Mouse (Mus musculus): ENCODE measurements around the gene Abca16. TPM values are rescaled to one million over a fixed set of nuclear protein-coding genes. Genes with fewer than 3 reads are reported as not detected.

The Abca16 gene
- polyA plus RNA-seq (2014; fragmentation: Nextera tagmentation; extraction: Ambion mirVana), result not detected in 2 replicates

GRCm38 (mm10) chr7:120409447-120409846 lies at the start of gene Abca16:
TSS of gene Abca16 (plus strand) at chr7:120409647.
- no peak within 1 kb of the TSS for H3K27ac ChIP-seq (replicated peaks; ENCODE audit: low read depth, low read length)
- H3K27me3 ChIP-seq (ENCODE audit: control insufficient read depth, insufficient read depth, low read length), result no peaks in the 10 kb centered on the region
- H3K4me2 ChIP-seq (ENCODE audit: low read length), result no peak within 1 kb of the TSS
- DNase-seq (no peak), ATAC-seq (ENCODE audit: low FRiP score, low TSS enrichment) (no peak)
- no peak within 1 kb of the TSS for H3K9ac ChIP-seq (replicated peaks; ENCODE audit: low read length)
- no peaks in the 10 kb centered on the region for H3K4me1 ChIP-seq (ENCODE audit: control insufficient read depth, insufficient read depth, low read length)
- no peak within 1 kb of the TSS for H3K4me3 ChIP-seq (replicated peaks; ENCODE audit: low read depth, low read length)
- H3K36me3 ChIP-seq (ENCODE audit: control insufficient read depth, insufficient read depth, low read length), result no peaks in the 10 kb centered on the region
- 87% methylated on average over 10 of the region's 10 CpGs for WGBS
- H3K9me3 ChIP-seq (ENCODE audit: control insufficient read depth, low read length), result no peaks in the 10 kb centered on the region

DNA sequence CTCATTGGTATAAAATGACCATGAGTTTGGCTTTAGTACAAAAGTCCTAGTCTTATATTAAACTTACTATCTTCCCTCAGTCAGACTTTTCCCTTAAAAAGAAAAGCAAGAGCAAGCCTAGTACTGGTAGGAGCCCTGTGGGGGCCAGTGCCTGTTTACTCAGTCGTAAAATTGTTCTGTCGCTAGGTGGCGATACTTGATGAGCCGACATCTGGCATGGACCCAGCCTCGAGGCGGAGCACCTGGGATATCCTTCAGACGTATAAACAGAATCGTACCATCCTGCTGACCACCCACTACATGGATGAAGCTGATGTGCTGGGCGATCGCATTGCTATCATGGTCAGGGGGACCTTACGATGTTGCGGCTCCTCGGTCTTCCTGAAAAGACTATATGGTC lies 48.3 kb upstream of the Abca16 start:
- no peaks in the 10 kb centered on the region for H3K9me3 ChIP-seq (ENCODE audit: control insufficient read depth, low read length)
- H3K4me2 ChIP-seq (ENCODE audit: low read length), result no peak overlapping the region
- ATAC-seq (ENCODE audit: low FRiP score, low TSS enrichment) (no peak), DNase-seq (peak; percentile 25)
- H3K27ac ChIP-seq (replicated peaks; ENCODE audit: low read depth, low read length), result no peak overlapping the region
- no peaks in the 10 kb centered on the region for H3K27me3 ChIP-seq (ENCODE audit: control insufficient read depth, insufficient read depth, low read length)
- no peaks in the 10 kb centered on the region for H3K4me1 ChIP-seq (ENCODE audit: control insufficient read depth, insufficient read depth, low read length)
- no peak overlapping the region for H3K4me3 ChIP-seq (replicated peaks; ENCODE audit: low read depth, low read length)
- no peaks in the 10 kb centered on the region for H3K36me3 ChIP-seq (ENCODE audit: control insufficient read depth, insufficient read depth, low read length)
- 35% methylated on average over 13 of the region's 13 CpGs for WGBS
- H3K9ac ChIP-seq (replicated peaks; ENCODE audit: low read length), result no peak overlapping the region

DNA sequence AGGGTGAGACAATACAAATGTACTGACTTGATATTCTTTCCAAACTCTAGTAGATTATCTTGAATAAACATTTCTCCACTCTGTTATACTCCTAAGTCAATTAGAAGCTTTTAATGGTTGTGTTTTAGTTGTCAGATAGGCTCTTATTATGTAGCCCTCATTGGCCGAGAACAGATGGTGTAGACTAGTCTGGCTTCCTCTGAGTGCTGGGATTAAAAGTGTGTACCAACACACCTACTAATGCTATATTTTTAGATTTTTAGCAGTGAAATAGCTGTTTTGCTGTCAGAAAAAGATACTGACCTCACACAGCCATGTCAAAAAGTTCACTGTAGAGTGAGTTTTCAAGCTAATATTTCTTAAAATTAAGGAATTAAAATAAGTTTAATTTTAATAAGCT lies 2.9 kb downstream of the Abca16 start:
- H3K9ac ChIP-seq (replicated peaks; ENCODE audit: low read length), result no peak overlapping the region
- H3K9me3 ChIP-seq (ENCODE audit: control insufficient read depth, low read length), result no peaks in the 10 kb centered on the region
- no peak overlapping the region for H3K4me2 ChIP-seq (ENCODE audit: low read length)
- WGBS, result 87% methylated on average over 1 of the region's 1 CpGs
- H3K27ac ChIP-seq (replicated peaks; ENCODE audit: low read depth, low read length), result no peak overlapping the region
- no peaks in the 10 kb centered on the region for H3K4me1 ChIP-seq (ENCODE audit: control insufficient read depth, insufficient read depth, low read length)
- ATAC-seq (ENCODE audit: low FRiP score, low TSS enrichment) (no peak), DNase-seq (no peak)
- no peaks in the 10 kb centered on the region for H3K36me3 ChIP-seq (ENCODE audit: control insufficient read depth, insufficient read depth, low read length)
- H3K27me3 ChIP-seq (ENCODE audit: control insufficient read depth, insufficient read depth, low read length), result no peaks in the 10 kb centered on the region
- H3K4me3 ChIP-seq (replicated peaks; ENCODE audit: low read depth, low read length), result no peak overlapping the region

GRCm38 (mm10) chr7:120426625-120427024 lies 17.2 kb downstream of the Abca16 start:
- Histone ChIP-seq H3K36me3 (ENCODE audit: control insufficient read depth, insufficient read depth, low read length) (no peaks in the 10 kb centered on the region), H3K4me2 (ENCODE audit: low read length) (no peak overlapping the region), H3K9ac (replicated peaks; ENCODE audit: low read length) (no peak overlapping the region), H3K4me3 (replicated peaks; ENCODE audit: low read depth, low read length) (no peak overlapping the region), H3K27me3 (ENCODE audit: control insufficient read depth, insufficient read depth, low read length) (no peaks in the 10 kb centered on the region), H3K4me1 (ENCODE audit: control insufficient read depth, insufficient read depth, low read length) (no peaks in the 10 kb centered on the region), H3K9me3 (ENCODE audit: control insufficient read depth, low read length) (no peaks in the 10 kb centered on the region), H3K27ac (replicated peaks; ENCODE audit: low read depth, low read length) (no peak overlapping the region)
- 37% methylated on average over 3 of the region's 3 CpGs for WGBS
- DNase-seq (peak; percentile 7), ATAC-seq (ENCODE audit: low FRiP score, low TSS enrichment) (no peak)

- Histone ChIP-seq H3K4me2 (ENCODE audit: low read length) (no peak overlapping the region), H3K4me3 (replicated peaks; ENCODE audit: low read depth, low read length) (no peak overlapping the region), H3K36me3 (ENCODE audit: control insufficient read depth, insufficient read depth, low read length) (no peaks in the 10 kb centered on the region), H3K9me3 (ENCODE audit: control insufficient read depth, low read length) (no peaks in the 10 kb centered on the region), H3K4me1 (ENCODE audit: control insufficient read depth, insufficient read depth, low read length) (no peaks in the 10 kb centered on the region), H3K27ac (replicated peaks; ENCODE audit: low read depth, low read length) (no peak overlapping the region), H3K27me3 (ENCODE audit: control insufficient read depth, insufficient read depth, low read length) (no peaks in the 10 kb centered on the region), H3K9ac (replicated peaks; ENCODE audit: low read length) (no peak overlapping the region)
- ATAC-seq (ENCODE audit: low FRiP score, low TSS enrichment) (no peak), DNase-seq (no peak)
Observed at GRCm38 (mm10) chr7:120431464-120431863, 22.0 kb downstream of the Abca16 start.

GRCm38 (mm10) chr7:120503891-120504662 lies 94.6 kb downstream of the Abca16 start:
- ATAC-seq (ENCODE audit: low FRiP score, low TSS enrichment), result 0 out of 2 replicates have a peak, but pooled peaks have one; percentile 53
- WGBS, result 4% methylated on average over 29 of the region's 31 CpGs
- H3K36me3 ChIP-seq (ENCODE audit: control insufficient read depth, insufficient read depth, low read length), result no peaks in the 10 kb centered on the region
- no peak overlapping the region for H3K27ac ChIP-seq (replicated peaks; ENCODE audit: low read depth, low read length)
- peak; percentile 54 for DNase-seq
- peak overlapping the region; percentile 77 for H3K4me2 ChIP-seq (ENCODE audit: low read length)
- H3K27me3 ChIP-seq (ENCODE audit: control insufficient read depth, insufficient read depth, low read length), result no peaks in the 10 kb centered on the region
- no peaks in the 10 kb centered on the region for H3K4me1 ChIP-seq (ENCODE audit: control insufficient read depth, insufficient read depth, low read length)
- H3K4me3 ChIP-seq (replicated peaks; ENCODE audit: low read depth, low read length), result peak overlapping the region; percentile 40
- peak overlapping the region; percentile 66 for H3K9ac ChIP-seq (replicated peaks; ENCODE audit: low read length)
- H3K9me3 ChIP-seq (ENCODE audit: control insufficient read depth, low read length), result no peaks in the 10 kb centered on the region

DNA sequence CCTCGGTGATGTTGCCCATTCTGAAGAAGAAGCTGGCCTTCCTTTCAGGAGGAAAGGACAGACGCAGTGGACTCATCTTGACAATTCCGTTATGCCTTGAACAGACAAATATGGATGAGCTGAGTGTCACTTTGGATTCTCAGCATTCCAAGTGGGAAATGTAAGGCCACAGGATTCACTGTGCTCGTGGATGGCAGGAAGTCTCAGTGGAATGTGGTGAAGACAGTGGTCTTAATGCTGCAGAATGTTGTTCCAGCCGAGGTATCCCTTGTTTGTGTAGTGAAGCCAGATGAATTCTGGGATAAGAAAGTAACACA lies 95.2 kb downstream of the Abca16 start:
- Histone ChIP-seq H3K4me1 (ENCODE audit: control insufficient read depth, insufficient read depth, low read length) (no peaks in the 10 kb centered on the region), H3K27me3 (ENCODE audit: control insufficient read depth, insufficient read depth, low read length) (no peaks in the 10 kb centered on the region), H3K9me3 (ENCODE audit: control insufficient read depth, low read length) (no peaks in the 10 kb centered on the region), H3K4me2 (ENCODE audit: low read length) (peak overlapping the region; percentile 77), H3K4me3 (replicated peaks; ENCODE audit: low read depth, low read length) (peak overlapping the region; percentile 40), H3K27ac (replicated peaks; ENCODE audit: low read depth, low read length) (no peak overlapping the region), H3K9ac (replicated peaks; ENCODE audit: low read length) (peak overlapping the region; percentile 66), H3K36me3 (ENCODE audit: control insufficient read depth, insufficient read depth, low read length) (no peaks in the 10 kb centered on the region)
- DNase-seq, result no peak
- 20% methylated on average over 5 of the region's 5 CpGs for WGBS
- ATAC-seq (ENCODE audit: low FRiP score, low TSS enrichment), result no peak

GRCm38 (mm10) chr7:120534805-120535204 lies 125.4 kb downstream of the Abca16 start:
- no peaks in the 10 kb centered on the region for H3K4me1 ChIP-seq (ENCODE audit: control insufficient read depth, insufficient read depth, low read length)
- ATAC-seq (ENCODE audit: low FRiP score, low TSS enrichment) (no peak), DNase-seq (no peak)
- H3K27me3 ChIP-seq (ENCODE audit: control insufficient read depth, insufficient read depth, low read length), result no peaks in the 10 kb centered on the region
- 77% methylated on average over 2 of the region's 2 CpGs for WGBS
- no peak overlapping the region for H3K4me3 ChIP-seq (replicated peaks; ENCODE audit: low read depth, low read length)
- H3K27ac ChIP-seq (replicated peaks; ENCODE audit: low read depth, low read length), result no peak overlapping the region
- no peak overlapping the region for H3K4me2 ChIP-seq (ENCODE audit: low read length)
- no peaks in the 10 kb centered on the region for H3K9me3 ChIP-seq (ENCODE audit: control insufficient read depth, low read length)
- no peak overlapping the region for H3K9ac ChIP-seq (replicated peaks; ENCODE audit: low read length)
- H3K36me3 ChIP-seq (ENCODE audit: control insufficient read depth, insufficient read depth, low read length), result no peaks in the 10 kb centered on the region

- Histone ChIP-seq H3K4me3 (replicated peaks; ENCODE audit: low read depth, low read length) (peak overlapping the region; percentile 22), H3K4me2 (ENCODE audit: low read length) (peak overlapping the region; percentile 52), H3K9ac (replicated peaks; ENCODE audit: low read length) (no peak overlapping the region; the same call in 1 of the 2 replicates), H3K4me1 (ENCODE audit: control insufficient read depth, insufficient read depth, low read length) (no peaks in the 10 kb centered on the region), H3K36me3 (ENCODE audit: control insufficient read depth, insufficient read depth, low read length) (no peaks in the 10 kb centered on the region), H3K9me3 (ENCODE audit: control insufficient read depth, low read length) (no peaks in the 10 kb centered on the region), H3K27ac (replicated peaks; ENCODE audit: low read depth, low read length) (no peak overlapping the region), H3K27me3 (ENCODE audit: control insufficient read depth, insufficient read depth, low read length) (no peaks in the 10 kb centered on the region)
- DNase-seq (peak; percentile 74), ATAC-seq (ENCODE audit: low FRiP score, low TSS enrichment) (peak; percentile 64)
- 42% methylated on average over 12 of the region's 12 CpGs for WGBS
Observed at GRCm38 (mm10) chr7:120552479-120553180, 143.2 kb downstream of the Abca16 start.

Measured in midbrain, embryonic 14.5 days (tissue).